Mouse (Mus musculus) olfactory bulb, adult 2 months (tissue): ENCODE results near the gene Nudt3.

ENCODE experiments used
- CTCF ChIP-seq: fragments of 200-500 bp; IDR thresholded peaks from 2 replicates; pipeline ENCODE4 v1.5.1; 2012; ENCODE audit warnings: low read depth, mild to moderate bottlenecking, low read length, moderate library complexity; ENCODE audit not compliant: insufficient read depth
- POLR2A ChIP-seq: fragments of 200-500 bp; IDR thresholded peaks from 2 replicates; pipeline ENCODE4 v1.6.1; 2012; ENCODE audit warnings: mild to moderate bottlenecking, low read depth, low read length, moderate library complexity; ENCODE audit not compliant: insufficient read depth

- no peak for TF ChIP-seq POLR2A
- TF ChIP-seq CTCF, result no peak
Observed at GRCm38 (mm10) chr17:27657123-27657522, 33.8 kb upstream of the Nudt3 start.
